Mouse (Mus musculus): ENCODE results near the gene Jade3. TPM values are rescaled to one million over a fixed set of nuclear protein-coding genes. Genes with fewer than 3 reads are reported as not detected.

Gene Jade3
- polyA plus RNA-seq, 1 experiment: 51.8 TPM

DNA sequence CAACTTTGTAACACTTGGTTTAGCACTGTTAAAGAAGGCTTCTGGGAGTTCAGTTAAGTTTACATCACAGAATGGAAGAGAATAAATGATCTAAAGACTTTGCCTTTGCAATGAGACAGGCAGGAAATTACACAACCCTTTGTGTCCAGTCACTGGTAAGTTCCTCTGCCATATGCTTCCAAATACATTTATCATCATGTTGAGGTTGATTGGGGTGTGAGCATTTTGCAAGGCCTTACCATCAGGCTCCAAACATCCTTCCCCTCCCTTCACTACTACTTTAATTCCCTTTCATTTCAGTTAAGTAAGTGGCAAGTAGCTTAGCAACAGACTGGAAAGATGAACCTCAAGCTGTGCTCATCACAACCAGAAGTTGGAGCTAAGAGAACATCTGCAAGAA, 96.1 kb downstream of the Jade3 start:
- Histone ChIP-seq H3K27ac (ENCODE audit: insufficient read depth, low read length) (no peak overlapping the region), H3K4me3 (ENCODE audit: low read depth, low read length) (no peak overlapping the region), H3K27me3 (ENCODE audit: control insufficient read depth, insufficient read depth, low read length, poor library complexity, severe bottlenecking) (no peaks in the 10 kb centered on the region), H3K4me1 (ENCODE audit: control insufficient read depth, insufficient read depth, low read length) (no peaks in the 10 kb centered on the region), H3K9ac (ENCODE audit: low read depth, poor library complexity, severe bottlenecking) (no peak overlapping the region), H3K9me3 (replicated peaks; ENCODE audit: control insufficient read depth, insufficient read depth, low read length, poor library complexity, severe bottlenecking) (no peaks in the 10 kb centered on the region; the same call in 1 of the 2 replicates), H3K36me3 (ENCODE audit: control insufficient read depth, insufficient read depth, low read length, poor library complexity, severe bottlenecking) (peaks cover 2% of the 10 kb centered on the region)
- TF ChIP-seq CTCF (IDR thresholded peaks at IDR 0.05; ENCODE audit: low read depth, low read length) (no peak), POLR2A (IDR thresholded peaks at IDR 0.05; ENCODE audit: insufficient read depth, low read length) (no peak), EP300 (IDR thresholded peaks at IDR 0.05; ENCODE audit: insufficient read depth, low read depth, low read length) (no peak)

DNA sequence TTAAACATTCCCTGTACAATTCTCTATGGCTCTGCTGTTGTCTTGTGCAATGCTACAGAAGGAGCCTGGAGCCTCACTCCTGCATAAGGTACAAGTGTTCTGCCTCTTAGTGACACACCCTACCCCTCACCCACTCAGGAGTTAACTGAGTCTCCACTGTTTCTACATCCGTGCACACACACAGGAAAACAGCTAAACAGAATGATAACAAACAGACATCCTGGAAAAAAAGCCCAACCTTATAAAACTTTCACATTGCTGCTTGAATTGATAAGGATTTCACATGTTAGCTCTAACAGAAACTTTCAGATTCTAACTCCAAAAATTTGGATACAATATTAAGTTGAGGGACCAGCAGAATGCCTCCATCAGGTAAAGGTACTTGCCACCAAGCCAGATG, 107.1 kb downstream of the Jade3 start:
- Histone ChIP-seq H3K27me3 (ENCODE audit: control insufficient read depth, insufficient read depth, low read length, poor library complexity, severe bottlenecking) (no peaks in the 10 kb centered on the region), H3K36me3 (ENCODE audit: control insufficient read depth, insufficient read depth, low read length, poor library complexity, severe bottlenecking) (no peaks in the 10 kb centered on the region), H3K4me3 (ENCODE audit: low read depth, low read length) (no peak overlapping the region), H3K4me1 (ENCODE audit: control insufficient read depth, insufficient read depth, low read length) (no peaks in the 10 kb centered on the region), H3K9me3 (replicated peaks; ENCODE audit: control insufficient read depth, insufficient read depth, low read length, poor library complexity, severe bottlenecking) (no peaks in the 10 kb centered on the region), H3K27ac (ENCODE audit: insufficient read depth, low read length) (no peak overlapping the region), H3K9ac (ENCODE audit: low read depth, poor library complexity, severe bottlenecking) (no peak overlapping the region)
- TF ChIP-seq POLR2A (IDR thresholded peaks at IDR 0.05; ENCODE audit: insufficient read depth, low read length): no peak
- no peak for TF ChIP-seq EP300 (IDR thresholded peaks at IDR 0.05; ENCODE audit: insufficient read depth, low read depth, low read length)
- TF ChIP-seq CTCF (IDR thresholded peaks at IDR 0.05; ENCODE audit: low read depth, low read length): no peak

DNA sequence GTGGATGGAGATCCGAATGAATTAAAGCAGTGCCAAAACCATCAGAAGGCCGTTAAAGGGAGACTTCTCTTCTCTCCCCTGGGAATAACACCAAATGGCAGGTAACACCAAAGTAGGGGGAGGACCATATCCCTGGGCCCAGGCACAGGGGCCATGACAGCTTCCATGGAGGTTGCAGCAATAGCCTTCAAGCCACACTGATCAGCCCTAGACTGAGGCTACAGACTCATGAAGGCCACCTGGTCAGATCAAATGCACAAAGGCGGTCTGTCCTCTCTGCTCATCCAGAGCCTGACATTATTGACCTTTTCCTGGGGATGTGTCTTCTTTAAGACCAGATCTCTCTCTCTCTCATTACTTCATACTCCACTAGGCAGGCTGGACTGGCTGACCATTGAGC, 118.4 kb downstream of the Jade3 start:
- Histone ChIP-seq H3K9ac (ENCODE audit: low read depth, poor library complexity, severe bottlenecking) (no peak overlapping the region), H3K4me1 (ENCODE audit: control insufficient read depth, insufficient read depth, low read length) (no peaks in the 10 kb centered on the region), H3K4me3 (ENCODE audit: low read depth, low read length) (no peak overlapping the region), H3K36me3 (ENCODE audit: control insufficient read depth, insufficient read depth, low read length, poor library complexity, severe bottlenecking) (no peaks in the 10 kb centered on the region), H3K27me3 (ENCODE audit: control insufficient read depth, insufficient read depth, low read length, poor library complexity, severe bottlenecking) (no peaks in the 10 kb centered on the region; the same call in 1 of the 2 replicates), H3K9me3 (replicated peaks; ENCODE audit: control insufficient read depth, insufficient read depth, low read length, poor library complexity, severe bottlenecking) (no peaks in the 10 kb centered on the region), H3K27ac (ENCODE audit: insufficient read depth, low read length) (no peak overlapping the region)
- no peak for TF ChIP-seq POLR2A (IDR thresholded peaks at IDR 0.05; ENCODE audit: insufficient read depth, low read length)
- no peak for TF ChIP-seq CTCF (IDR thresholded peaks at IDR 0.05; ENCODE audit: low read depth, low read length)
- no peak for TF ChIP-seq EP300 (IDR thresholded peaks at IDR 0.05; ENCODE audit: insufficient read depth, low read depth, low read length)

DNA sequence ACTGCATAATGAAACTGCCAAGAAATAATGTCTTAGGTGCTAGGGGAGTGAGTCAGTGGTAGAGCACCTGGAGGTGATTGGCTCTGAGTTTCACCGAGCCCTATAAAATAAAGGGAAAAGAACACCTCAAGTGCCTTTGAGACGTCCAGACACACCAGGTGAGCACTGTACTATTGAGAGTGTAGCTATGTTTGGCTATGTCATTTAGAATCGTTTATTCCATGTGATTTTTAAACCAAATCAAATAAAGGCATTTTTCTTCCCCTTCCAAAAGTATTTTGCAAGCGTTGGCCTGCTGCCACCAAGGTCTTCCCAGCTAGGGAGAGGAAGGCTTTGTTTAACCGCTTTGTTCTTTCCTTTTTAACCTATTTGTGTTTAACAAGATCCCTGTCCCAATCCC, 122.1 kb downstream of the Jade3 start:
- H3K9me3 ChIP-seq (replicated peaks; ENCODE audit: control insufficient read depth, insufficient read depth, low read length, poor library complexity, severe bottlenecking): no peaks in the 10 kb centered on the region
- TF ChIP-seq POLR2A (IDR thresholded peaks at IDR 0.05; ENCODE audit: insufficient read depth, low read length) (no peak), CTCF (IDR thresholded peaks at IDR 0.05; ENCODE audit: low read depth, low read length) (no peak), EP300 (IDR thresholded peaks at IDR 0.05; ENCODE audit: insufficient read depth, low read depth, low read length) (no peak)
- H3K9ac ChIP-seq (ENCODE audit: low read depth, poor library complexity, severe bottlenecking): peak overlapping the region; percentile 46; the same call in 1 of the 2 replicates
- H3K4me1 ChIP-seq (ENCODE audit: control insufficient read depth, insufficient read depth, low read length): no peaks in the 10 kb centered on the region
- no peaks in the 10 kb centered on the region for H3K27me3 ChIP-seq (ENCODE audit: control insufficient read depth, insufficient read depth, low read length, poor library complexity, severe bottlenecking)
- H3K27ac ChIP-seq (ENCODE audit: insufficient read depth, low read length): no peak overlapping the region
- no peak overlapping the region for H3K4me3 ChIP-seq (ENCODE audit: low read depth, low read length)
- H3K36me3 ChIP-seq (ENCODE audit: control insufficient read depth, insufficient read depth, low read length, poor library complexity, severe bottlenecking): no peaks in the 10 kb centered on the region

DNA sequence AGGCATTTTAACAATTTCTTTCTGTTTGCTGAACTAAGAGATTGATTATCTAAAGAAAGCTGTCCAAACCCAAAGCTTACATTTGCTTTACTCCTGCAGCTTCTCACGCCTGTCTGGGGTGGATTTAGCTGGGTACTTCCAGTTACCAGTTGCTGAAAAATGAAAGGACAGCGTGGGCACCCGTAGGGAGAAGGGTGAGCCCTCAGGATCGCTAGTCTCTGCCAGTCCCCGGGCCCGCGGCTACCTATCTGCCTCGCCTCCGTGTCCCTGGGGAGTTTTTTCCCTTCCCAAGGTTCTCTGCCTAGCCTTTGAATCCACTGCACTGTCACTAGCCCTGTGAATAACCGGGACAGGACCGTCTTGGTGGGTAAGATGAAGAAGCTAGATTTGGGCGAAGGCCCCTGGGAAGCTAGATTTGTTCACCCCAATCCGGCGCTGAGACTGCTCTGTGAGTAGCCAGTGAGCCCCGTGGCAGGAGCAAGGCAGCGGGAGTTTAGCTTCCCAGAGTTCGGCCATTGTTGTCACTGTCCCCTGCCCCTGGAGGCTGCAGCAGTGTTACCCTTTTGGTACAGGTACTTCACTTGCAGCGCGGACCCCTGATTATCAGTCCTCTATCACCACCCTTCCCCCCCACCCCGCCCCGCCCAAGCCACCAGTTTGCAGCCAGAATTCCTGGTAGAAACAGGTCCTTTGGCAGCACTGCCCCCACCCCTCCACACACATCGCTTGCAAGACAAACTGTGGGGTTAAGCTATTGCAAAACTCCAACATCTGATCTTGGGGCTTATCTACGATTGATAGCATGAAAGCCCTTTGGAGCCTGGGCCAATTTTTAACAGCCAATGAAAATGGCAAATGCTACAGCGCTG, 122.8 kb downstream of the Jade3 start:
- TF ChIP-seq POLR2A (IDR thresholded peaks at IDR 0.05; ENCODE audit: insufficient read depth, low read length) (no peak), EP300 (IDR thresholded peaks at IDR 0.05; ENCODE audit: insufficient read depth, low read depth, low read length) (no peak), CTCF (IDR thresholded peaks at IDR 0.05; ENCODE audit: low read depth, low read length) (no peak)
- Histone ChIP-seq H3K4me3 (ENCODE audit: low read depth, low read length) (peak overlapping the region; percentile 52), H3K4me1 (ENCODE audit: control insufficient read depth, insufficient read depth, low read length) (no peaks in the 10 kb centered on the region), H3K27ac (ENCODE audit: insufficient read depth, low read length) (no peak overlapping the region), H3K27me3 (ENCODE audit: control insufficient read depth, insufficient read depth, low read length, poor library complexity, severe bottlenecking) (no peaks in the 10 kb centered on the region), H3K9me3 (replicated peaks; ENCODE audit: control insufficient read depth, insufficient read depth, low read length, poor library complexity, severe bottlenecking) (no peaks in the 10 kb centered on the region), H3K9ac (ENCODE audit: low read depth, poor library complexity, severe bottlenecking) (peak overlapping the region; percentile 46), H3K36me3 (ENCODE audit: control insufficient read depth, insufficient read depth, low read length, poor library complexity, severe bottlenecking) (no peaks in the 10 kb centered on the region)

DNA sequence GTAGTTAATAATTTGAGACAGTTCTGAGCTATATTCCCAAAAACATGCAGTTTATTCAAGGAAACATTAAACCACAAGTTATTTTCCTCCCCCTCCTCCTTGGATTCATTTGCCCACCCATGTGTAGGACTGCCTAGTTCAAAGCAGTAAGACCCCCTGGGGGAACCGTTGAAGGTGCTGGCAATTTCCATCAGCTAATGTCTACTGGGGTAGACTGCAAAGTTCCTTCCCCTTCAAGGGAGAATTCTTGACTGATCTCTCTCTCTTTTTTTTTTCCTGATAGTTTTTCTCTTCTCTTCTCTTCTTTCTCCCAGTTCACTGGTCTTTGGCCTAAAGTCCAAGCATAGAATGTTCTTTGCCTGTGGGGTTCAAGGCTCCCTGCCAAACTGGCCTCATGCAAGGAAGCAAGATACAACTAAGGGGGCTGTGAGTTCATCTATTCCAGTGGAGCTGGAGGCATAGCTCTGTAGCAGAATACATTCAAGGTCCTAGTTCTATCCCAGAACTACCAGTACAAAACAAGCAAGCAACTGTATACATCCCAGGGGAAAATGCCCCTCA, 123.5 kb downstream of the Jade3 start:
- H3K4me3 ChIP-seq (ENCODE audit: low read depth, low read length): no peak overlapping the region
- H3K9ac ChIP-seq (ENCODE audit: low read depth, poor library complexity, severe bottlenecking): no peak overlapping the region
- no peaks in the 10 kb centered on the region for H3K36me3 ChIP-seq (ENCODE audit: control insufficient read depth, insufficient read depth, low read length, poor library complexity, severe bottlenecking)
- H3K9me3 ChIP-seq (replicated peaks; ENCODE audit: control insufficient read depth, insufficient read depth, low read length, poor library complexity, severe bottlenecking): no peaks in the 10 kb centered on the region
- H3K27ac ChIP-seq (ENCODE audit: insufficient read depth, low read length): no peak overlapping the region
- no peak for TF ChIP-seq CTCF (IDR thresholded peaks at IDR 0.05; ENCODE audit: low read depth, low read length)
- no peak for TF ChIP-seq EP300 (IDR thresholded peaks at IDR 0.05; ENCODE audit: insufficient read depth, low read depth, low read length)
- no peak for TF ChIP-seq POLR2A (IDR thresholded peaks at IDR 0.05; ENCODE audit: insufficient read depth, low read length)
- H3K4me1 ChIP-seq (ENCODE audit: control insufficient read depth, insufficient read depth, low read length): no peaks in the 10 kb centered on the region
- H3K27me3 ChIP-seq (ENCODE audit: control insufficient read depth, insufficient read depth, low read length, poor library complexity, severe bottlenecking): no peaks in the 10 kb centered on the region

Data from ES-Bruce4 (cell line).